Mouse (Mus musculus): ENCODE data around the gene Cbx1.
"Not testable (repeated sequence)": the region's sequence is repeated elsewhere in the genome, so short reads cannot be mapped to it uniquely, and the experiment has no call there.

The Cbx1 gene

GRCm38 (mm10) chr11:96774536-96774935 lies 14.4 kb upstream of the Cbx1 start:
- DNase-seq (ENCODE audit: extremely low read depth, insufficient read length, low spot score) = no peak

GRCm38 (mm10) chr11:96775063-96775462 lies 13.9 kb upstream of the Cbx1 start:
- DNase-seq (ENCODE audit: extremely low read depth, insufficient read length, low spot score) = no peak

- DNase-seq (ENCODE audit: extremely low read depth, insufficient read length, low spot score) = no peak
Measured at GRCm38 (mm10) chr11:96775665-96776064, 13.3 kb upstream of the Cbx1 start.

- no peak for DNase-seq (ENCODE audit: extremely low read depth, insufficient read length, low spot score)
Measured at GRCm38 (mm10) chr11:96776068-96776467, 12.9 kb upstream of the Cbx1 start.

GRCm38 (mm10) chr11:96776968-96777962 lies 11.7 kb upstream of the Cbx1 start, which contains the start of gene Snx11:
Gene Snx11, minus strand, starts transcription at chr11:96777559.
- peak; percentile 100 for DNase-seq (ENCODE audit: extremely low read depth, insufficient read length, low spot score)

- not testable (repeated sequence) for DNase-seq (ENCODE audit: extremely low read depth, insufficient read length, low spot score)
Measured at GRCm38 (mm10) chr11:96778061-96778627, 10.8 kb upstream of the Cbx1 start.

GRCm38 (mm10) chr11:96780306-96780705 lies 8.6 kb upstream of the Cbx1 start:
- no peak for DNase-seq (ENCODE audit: extremely low read depth, insufficient read length, low spot score)

GRCm38 (mm10) chr11:96781425-96781824 lies 7.5 kb upstream of the Cbx1 start:
- peak; percentile 39 for DNase-seq (ENCODE audit: extremely low read depth, insufficient read length, low spot score)

GRCm38 (mm10) chr11:96784847-96785246 lies 4.1 kb upstream of the Cbx1 start:
- peak; percentile 48 for DNase-seq (ENCODE audit: extremely low read depth, insufficient read length, low spot score)

GRCm38 (mm10) chr11:96786731-96787450 lies 2.0 kb upstream of the Cbx1 start:
- no peak for DNase-seq (ENCODE audit: extremely low read depth, insufficient read length, low spot score)

GRCm38 (mm10) chr11:96789990-96790389 lies 1.1 kb downstream of the Cbx1 start:
- DNase-seq (ENCODE audit: extremely low read depth, insufficient read length, low spot score) = no peak

- DNase-seq (ENCODE audit: extremely low read depth, insufficient read length, low spot score) = no peak
Measured at GRCm38 (mm10) chr11:96790681-96791080, 1.8 kb downstream of the Cbx1 start.

GRCm38 (mm10) chr11:96795491-96795890 lies 6.6 kb downstream of the Cbx1 start:
- no peak for DNase-seq (ENCODE audit: extremely low read depth, insufficient read length, low spot score)

GRCm38 (mm10) chr11:96796081-96796480 lies 7.2 kb downstream of the Cbx1 start:
- no peak for DNase-seq (ENCODE audit: extremely low read depth, insufficient read length, low spot score)

GRCm38 (mm10) chr11:96796586-96796985 lies 7.7 kb downstream of the Cbx1 start:
- DNase-seq (ENCODE audit: extremely low read depth, insufficient read length, low spot score) = peak; percentile 44

- no peak for DNase-seq (ENCODE audit: extremely low read depth, insufficient read length, low spot score)
Measured at GRCm38 (mm10) chr11:96799511-96799910, 10.6 kb downstream of the Cbx1 start.

GRCm38 (mm10) chr11:96805606-96806005 lies 16.7 kb downstream of the Cbx1 start:
- no peak for DNase-seq (ENCODE audit: extremely low read depth, insufficient read length, low spot score)

- DNase-seq (ENCODE audit: extremely low read depth, insufficient read length, low spot score) = no peak
Measured at GRCm38 (mm10) chr11:96808066-96808465, 19.1 kb downstream of the Cbx1 start.

- no peak for DNase-seq (ENCODE audit: extremely low read depth, insufficient read length, low spot score)
Measured at GRCm38 (mm10) chr11:96809562-96810235, 20.8 kb downstream of the Cbx1 start.

- DNase-seq (ENCODE audit: extremely low read depth, insufficient read length, low spot score) = not testable (repeated sequence)
Measured at GRCm38 (mm10) chr11:96811188-96811587, 22.3 kb downstream of the Cbx1 start.

- no peak for DNase-seq (ENCODE audit: extremely low read depth, insufficient read length, low spot score)
Measured at GRCm38 (mm10) chr11:96813455-96813854, 24.5 kb downstream of the Cbx1 start.

All from 3134 (cell line).